Mouse (Mus musculus): Measurements from ENCODE around the gene Trim12a.
"Not testable (repeated sequence)": the region's sequence is repeated elsewhere in the genome, so short reads cannot be mapped to it uniquely, and the experiment has no call there.

GRCm38 (mm10) chr7:104315369-104316080 lies at the start of gene Trim12a:
- TF ChIP-seq GATA1 (IDR thresholded peaks at IDR 0.05; ENCODE audit: borderline replicate concordance, low read length); FLI1 (IDR thresholded peaks at IDR 0.05; ENCODE audit: low read length): not testable (repeated sequence)

Data from megakaryocyte, embryonic 14.5 days (primary cell).